Mouse (Mus musculus): ENCODE measurements at regions not wholly inside any gene's neighbourhood (a gene's known extent, or its start where the extent isn't known, plus 50 kb on each side); places are given as distances from the start of the nearest gene placed in this dataset.
A peak's percentile ranks its signal among the peaks of the same experiment; 100 is the strongest.

DNA sequence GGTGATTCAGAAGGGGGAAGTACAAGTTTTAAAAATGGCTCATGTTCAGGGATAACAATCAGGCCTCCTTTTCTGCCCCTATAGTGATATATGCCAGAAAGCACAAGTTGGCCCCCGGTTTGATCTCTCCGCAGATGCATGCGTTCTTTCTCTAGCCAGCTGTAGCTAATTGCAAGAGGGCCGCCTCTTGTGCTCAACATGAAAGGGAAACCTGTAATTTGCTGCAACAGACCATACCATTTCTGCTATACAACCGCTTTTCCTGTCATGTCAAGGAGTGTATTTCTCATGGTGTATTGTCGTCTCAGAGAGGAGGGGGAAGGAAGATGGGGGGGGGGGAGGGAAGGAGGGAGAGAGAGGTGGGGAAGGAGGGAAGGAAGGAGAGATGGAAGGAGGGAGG is 257.1 kb upstream of the Prdm1 start:
- H3K27me3 ChIP-seq (replicated peaks), result no peaks in the 10 kb centered on the region
- no peak for ATAC-seq (replicated peaks)
- H3K4me1 ChIP-seq, result no peaks in the 10 kb centered on the region
- no peak overlapping the region for H3K4me3 ChIP-seq
- no peak overlapping the region for H3K27ac ChIP-seq
- H3K36me3 ChIP-seq (replicated peaks), result no peaks in the 10 kb centered on the region
- 46% methylated on average over 6 of the region's 6 CpGs for WGBS
- no peaks in the 10 kb centered on the region for H3K9me3 ChIP-seq
- no peak overlapping the region for H3K9ac ChIP-seq
- no peak overlapping the region for H3K4me2 ChIP-seq

DNA sequence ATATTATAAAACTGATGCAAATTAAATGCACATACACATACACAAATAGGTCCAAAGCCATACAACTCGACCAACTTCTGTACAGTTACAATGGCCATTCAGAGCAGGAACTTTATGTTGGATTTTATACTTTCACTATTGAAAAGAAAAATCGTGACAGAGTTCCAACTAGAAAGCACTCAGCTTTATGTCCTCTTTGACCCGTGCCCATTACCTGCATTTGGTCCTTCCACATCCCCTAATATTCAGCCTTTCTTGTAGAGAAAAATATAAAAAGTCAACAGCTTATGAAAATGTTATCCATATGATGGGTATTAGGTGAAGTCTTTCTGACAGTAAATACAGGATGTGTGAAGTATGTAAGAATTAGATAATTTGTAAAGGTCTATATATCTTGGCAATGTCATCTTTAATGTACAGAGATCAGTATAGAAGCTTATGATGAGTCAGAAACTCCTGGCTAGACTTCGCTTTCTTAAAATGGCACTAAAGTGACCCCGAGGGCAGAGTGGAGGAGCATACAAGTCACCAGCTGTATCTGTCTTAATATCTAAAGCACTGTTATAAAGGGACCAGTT is 252.2 kb upstream of the Prdm1 start:
- no peak for ATAC-seq (replicated peaks)
- H3K27ac ChIP-seq, result no peak overlapping the region
- no peaks in the 10 kb centered on the region for H3K36me3 ChIP-seq (replicated peaks)
- no peak overlapping the region for H3K4me2 ChIP-seq
- H3K9me3 ChIP-seq, result no peaks in the 10 kb centered on the region
- H3K27me3 ChIP-seq (replicated peaks), result no peaks in the 10 kb centered on the region
- H3K4me1 ChIP-seq, result no peaks in the 10 kb centered on the region
- H3K9ac ChIP-seq, result no peak overlapping the region
- no peak overlapping the region for H3K4me3 ChIP-seq
- 92% methylated on average over 5 of the region's 5 CpGs for WGBS

GRCm38 (mm10) chr10:44779568-44780207 is 251.4 kb upstream of the Prdm1 start:
- Histone ChIP-seq H3K4me2 (no peak overlapping the region), H3K9me3 (no peaks in the 10 kb centered on the region), H3K27me3 (replicated peaks) (no peaks in the 10 kb centered on the region), H3K4me1 (no peaks in the 10 kb centered on the region), H3K4me3 (no peak overlapping the region), H3K36me3 (replicated peaks) (no peaks in the 10 kb centered on the region), H3K27ac (no peak overlapping the region), H3K9ac (no peak overlapping the region)
- ATAC-seq (replicated peaks), result no peak
- WGBS, result 79% methylated on average over 8 of the region's 8 CpGs

GRCm38 (mm10) chr10:44777214-44777613 is 248.9 kb upstream of the Prdm1 start:
- Histone ChIP-seq H3K9ac (no peak overlapping the region), H3K4me3 (no peak overlapping the region), H3K4me1 (no peaks in the 10 kb centered on the region), H3K4me2 (no peak overlapping the region), H3K27ac (no peak overlapping the region), H3K27me3 (replicated peaks) (no peaks in the 10 kb centered on the region), H3K9me3 (no peaks in the 10 kb centered on the region), H3K36me3 (replicated peaks) (no peaks in the 10 kb centered on the region)
- no peak for ATAC-seq (replicated peaks)
- 93% methylated on average over 2 of the region's 2 CpGs for WGBS

- WGBS, result 54% methylated on average over 2 of the region's 2 CpGs
Measured at GRCm38 (mm10) chr10:44776175-44776574, 247.9 kb upstream of the Prdm1 start.

DNA sequence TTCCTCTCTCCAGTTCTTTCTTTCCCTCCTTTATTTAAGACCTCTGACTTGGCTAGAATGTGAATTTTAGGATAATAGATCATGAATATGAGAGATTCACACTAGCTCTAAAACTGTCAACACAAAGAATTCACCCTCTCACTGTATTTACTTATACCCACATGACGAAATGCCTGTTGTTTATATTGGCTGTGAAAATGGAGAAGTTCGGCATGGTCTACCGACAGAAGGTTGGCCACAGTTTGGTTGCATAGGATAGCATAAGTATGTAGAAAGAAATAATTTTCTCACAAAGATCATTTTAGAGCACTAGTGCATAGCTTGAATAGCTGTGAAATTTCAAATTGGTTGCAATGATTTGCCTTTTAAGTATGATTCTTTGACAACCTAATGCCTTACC is 237.2 kb upstream of the Prdm1 start:
- 87% methylated on average over 3 of the region's 3 CpGs for WGBS
- Histone ChIP-seq H3K9ac (no peak overlapping the region), H3K4me3 (no peak overlapping the region), H3K4me1 (no peaks in the 10 kb centered on the region), H3K36me3 (replicated peaks) (no peaks in the 10 kb centered on the region), H3K9me3 (no peaks in the 10 kb centered on the region), H3K27ac (no peak overlapping the region), H3K27me3 (replicated peaks) (no peaks in the 10 kb centered on the region), H3K4me2 (no peak overlapping the region)
- no peak for ATAC-seq (replicated peaks)

More at GRCm38 (mm10) chr10:44776175-44776574, 247.9 kb upstream of the Prdm1 start:
- Histone ChIP-seq H3K36me3 (replicated peaks) (no peaks in the 10 kb centered on the region), H3K4me1 (no peaks in the 10 kb centered on the region), H3K27ac (no peak overlapping the region), H3K9me3 (no peaks in the 10 kb centered on the region), H3K4me2 (no peak overlapping the region), H3K4me3 (no peak overlapping the region), H3K9ac (no peak overlapping the region), H3K27me3 (replicated peaks) (no peaks in the 10 kb centered on the region)
- no peak for ATAC-seq (replicated peaks)

DNA sequence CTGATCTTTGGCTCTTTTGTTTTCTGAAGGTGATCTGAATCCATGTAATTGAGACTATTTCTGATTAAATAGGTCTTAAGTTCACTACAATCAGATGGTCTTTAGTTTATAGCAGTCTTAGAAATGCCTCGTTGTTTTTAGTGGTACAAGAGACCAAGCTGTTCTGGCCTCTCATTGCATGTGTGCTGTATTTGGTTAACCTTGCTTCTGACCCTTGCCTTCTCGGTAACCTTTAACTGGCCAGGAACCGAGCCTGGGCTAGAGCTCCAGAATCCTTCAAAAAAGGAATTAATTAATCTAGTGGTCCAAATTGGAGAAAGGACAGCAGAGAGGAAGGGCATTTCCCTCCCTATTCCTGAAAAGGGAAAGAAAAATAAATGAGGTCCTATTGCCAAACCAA is 234.8 kb upstream of the Prdm1 start:
- 65% methylated on average over 3 of the region's 3 CpGs for WGBS
- no peaks in the 10 kb centered on the region for H3K36me3 ChIP-seq (replicated peaks)
- no peak overlapping the region for H3K4me2 ChIP-seq
- no peak overlapping the region for H3K9ac ChIP-seq
- no peak overlapping the region for H3K4me3 ChIP-seq
- ATAC-seq (replicated peaks), result no peak
- H3K27me3 ChIP-seq (replicated peaks), result no peaks in the 10 kb centered on the region
- H3K4me1 ChIP-seq, result no peaks in the 10 kb centered on the region
- H3K9me3 ChIP-seq, result no peaks in the 10 kb centered on the region
- H3K27ac ChIP-seq, result no peak overlapping the region

DNA sequence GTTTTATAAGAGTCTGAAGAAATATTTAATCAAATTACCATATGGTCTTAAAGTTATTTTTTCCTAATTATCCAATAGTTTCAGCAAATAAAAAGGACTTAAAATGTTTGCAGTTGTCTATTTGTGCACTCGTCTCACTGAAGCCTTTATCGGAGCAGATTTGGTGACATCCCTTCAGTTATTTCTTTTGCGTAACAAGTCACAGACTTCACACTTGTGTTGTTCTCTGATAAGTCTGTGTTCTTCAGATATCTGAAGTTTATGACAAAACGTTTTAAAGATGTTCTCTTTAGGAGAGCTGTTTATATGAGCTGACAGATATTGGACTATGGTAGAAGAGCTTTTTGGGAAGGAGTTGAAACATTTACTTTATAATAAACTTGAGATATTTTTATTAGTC is 233.8 kb upstream of the Prdm1 start:
- 84% methylated on average over 4 of the region's 4 CpGs for WGBS
- no peak for ATAC-seq (replicated peaks)
- H3K36me3 ChIP-seq (replicated peaks), result no peaks in the 10 kb centered on the region
- H3K4me3 ChIP-seq, result no peak overlapping the region
- no peaks in the 10 kb centered on the region for H3K4me1 ChIP-seq
- H3K9me3 ChIP-seq, result no peaks in the 10 kb centered on the region
- H3K4me2 ChIP-seq, result no peak overlapping the region
- H3K27ac ChIP-seq, result no peak overlapping the region
- no peak overlapping the region for H3K9ac ChIP-seq
- H3K27me3 ChIP-seq (replicated peaks), result no peaks in the 10 kb centered on the region

DNA sequence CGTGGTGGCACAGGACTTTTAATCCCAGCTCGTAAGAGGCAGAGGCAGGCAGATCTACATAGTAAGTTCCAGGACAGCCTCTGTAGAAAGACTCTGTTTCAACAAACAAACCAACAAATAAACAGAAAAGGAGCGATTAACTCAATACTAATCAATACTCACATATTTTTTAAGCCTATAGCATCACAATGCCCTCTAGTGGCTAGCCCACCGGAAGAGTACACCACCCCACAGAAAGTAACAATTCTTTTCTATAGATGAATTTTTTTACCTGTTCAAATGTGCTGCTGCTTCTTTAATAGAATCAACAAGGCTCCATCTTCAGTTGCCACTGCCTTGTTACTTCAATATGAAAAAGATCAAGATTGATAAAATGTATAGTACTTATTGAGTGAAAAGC is 233.0 kb upstream of the Prdm1 start:
- no peak for ATAC-seq (replicated peaks)
- H3K9ac ChIP-seq, result no peak overlapping the region
- H3K4me2 ChIP-seq, result no peak overlapping the region
- H3K4me1 ChIP-seq, result no peaks in the 10 kb centered on the region
- H3K27me3 ChIP-seq (replicated peaks), result no peaks in the 10 kb centered on the region
- no peak overlapping the region for H3K4me3 ChIP-seq
- no peak overlapping the region for H3K27ac ChIP-seq
- 82% methylated on average over 4 of the region's 4 CpGs for WGBS
- no peaks in the 10 kb centered on the region for H3K9me3 ChIP-seq
- no peaks in the 10 kb centered on the region for H3K36me3 ChIP-seq (replicated peaks)

- WGBS, result 45% methylated on average over 6 of the region's 6 CpGs
- Histone ChIP-seq H3K4me1 (no peaks in the 10 kb centered on the region), H3K27me3 (replicated peaks) (no peaks in the 10 kb centered on the region), H3K36me3 (replicated peaks) (no peaks in the 10 kb centered on the region), H3K4me3 (no peak overlapping the region), H3K9ac (no peak overlapping the region), H3K27ac (no peak overlapping the region), H3K9me3 (no peaks in the 10 kb centered on the region), H3K4me2 (no peak overlapping the region)
- ATAC-seq (replicated peaks), result peak; percentile 66; the same call in 1 of the 2 replicates
Measured at GRCm38 (mm10) chr10:44755355-44755957, 227.2 kb upstream of the Prdm1 start.

DNA sequence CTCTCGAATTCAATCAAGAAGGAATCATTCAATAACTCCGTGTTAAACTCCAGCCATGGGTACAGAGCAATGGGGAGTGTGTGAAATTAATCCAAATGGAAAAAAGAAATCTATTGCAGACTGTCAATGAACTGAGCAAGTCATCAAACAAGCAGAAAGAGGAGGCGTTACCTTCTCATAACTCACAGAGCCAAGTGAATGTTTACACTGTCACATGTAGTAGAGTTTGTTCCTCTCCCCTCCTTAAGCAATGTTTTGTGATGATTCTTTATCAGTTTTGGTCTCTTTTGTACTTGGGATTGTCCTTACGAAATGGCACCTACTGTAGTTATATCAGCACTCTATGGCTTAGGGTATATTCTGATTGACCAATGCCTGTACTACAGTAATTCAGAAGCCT is 226.6 kb upstream of the Prdm1 start:
- Histone ChIP-seq H3K27ac (no peak overlapping the region), H3K4me2 (no peak overlapping the region), H3K36me3 (replicated peaks) (no peaks in the 10 kb centered on the region), H3K9ac (no peak overlapping the region), H3K27me3 (replicated peaks) (no peaks in the 10 kb centered on the region), H3K4me1 (no peaks in the 10 kb centered on the region), H3K4me3 (no peak overlapping the region), H3K9me3 (no peaks in the 10 kb centered on the region)
- WGBS, result 55% methylated on average over 4 of the region's 4 CpGs
- no peak for ATAC-seq (replicated peaks)

- Histone ChIP-seq H3K4me3 (no peak overlapping the region), H3K36me3 (replicated peaks) (no peaks in the 10 kb centered on the region), H3K27ac (no peak overlapping the region), H3K4me2 (no peak overlapping the region), H3K9ac (no peak overlapping the region), H3K4me1 (no peaks in the 10 kb centered on the region), H3K9me3 (no peaks in the 10 kb centered on the region), H3K27me3 (replicated peaks) (no peaks in the 10 kb centered on the region)
- ATAC-seq (replicated peaks), result no peak
- WGBS, result 37% methylated on average over 8 of the region's 8 CpGs
Measured at GRCm38 (mm10) chr10:44752719-44753390, 224.6 kb upstream of the Prdm1 start.

Measured in midbrain, embryonic 15.5 days (tissue).